Mouse (Mus musculus) thymus, adult 2 months (tissue): ENCODE measurements around the gene Med20.

Source experiments
- CTCF ChIP-seq: fragments of 200-500 bp; IDR thresholded peaks from 2 replicates; pipeline ENCODE4 v1.5.1; 2012; ENCODE audit warnings: mild to moderate bottlenecking, control low read depth, low read length, moderate library complexity, borderline replicate concordance; ENCODE audit not compliant: control insufficient read depth, poor library complexity, insufficient read depth; ENCODE audit errors: extremely low read depth
- POLR2A ChIP-seq: fragments of 200-500 bp; IDR thresholded peaks from 2 replicates; pipeline ENCODE4 v1.6.1; 2012; ENCODE audit warnings: mild to moderate bottlenecking, low read length, control low read depth, moderate library complexity; ENCODE audit not compliant: control insufficient read depth, poor library complexity, insufficient read depth; ENCODE audit errors: extremely low read depth

GRCm38 (mm10) chr17:47609182-47609581, 2.2 kb upstream of the Med20 start:
- TF ChIP-seq POLR2A (no peak), CTCF (no peak)
